8 mouse cellular contexts compared by ENCODE assay signal in the genomic region with DNA sequence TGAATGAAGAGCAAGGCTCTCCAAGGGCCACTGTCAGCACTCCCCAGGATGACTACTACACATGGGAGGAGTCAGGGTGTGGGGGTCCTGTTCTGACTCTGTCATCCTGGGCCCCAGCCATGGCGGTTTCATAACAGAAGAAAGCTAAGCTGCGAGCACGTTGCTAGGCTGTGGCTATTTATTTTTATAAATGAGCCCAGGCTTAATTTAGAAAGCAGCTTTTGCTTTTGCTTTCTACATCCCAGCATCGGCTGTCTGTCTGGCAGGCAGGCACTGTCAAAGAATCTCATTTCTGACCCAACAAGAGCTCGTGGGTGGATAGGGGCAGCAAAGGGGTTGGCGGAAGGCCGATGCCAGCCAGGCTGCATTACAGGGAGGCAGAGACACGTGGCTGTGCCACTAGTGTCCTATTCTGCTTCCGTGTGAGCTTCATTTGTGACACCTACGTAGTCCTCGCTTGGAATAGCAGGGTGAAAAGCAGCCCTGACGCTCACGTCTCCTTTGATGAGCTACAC.
A peak's percentile ranks its signal among the peaks of the same experiment; 100 is the strongest.
DNase-seq lines count a peak whose midpoint lies in the region; ATAC-seq and TF ChIP-seq lines count a peak whose summit lies in the region.

No protein-coding gene starts in this region.

- H3K4me3 ChIP-seq in hindbrain, postnatal 0 days (ENCODE audit: low read length): no peak overlapping the region
- H3K4me3 ChIP-seq in hindbrain, embryonic 11.5 days (ENCODE audit: low read depth, low read length): no peak overlapping the region

- H3K27ac ChIP-seq in hindbrain, postnatal 0 days: no peak overlapping the region
- no peak overlapping the region for H3K27ac ChIP-seq in hindbrain, embryonic 11.5 days (ENCODE audit: low read depth, low read length)

- WGBS in hindbrain, postnatal 0 days: 58% methylated on average over 13 of the region's 13 CpGs
- 82% methylated on average over 13 of the region's 13 CpGs for WGBS in hindbrain, embryonic 11.5 days

- no peak overlapping the region for H3K4me2 ChIP-seq in hindbrain, postnatal 0 days (ENCODE audit: low read depth, low read length)
- no peak overlapping the region for H3K4me2 ChIP-seq in hindbrain, embryonic 11.5 days (replicated peaks; ENCODE audit: low read depth, low read length)

- no peaks in the 10 kb centered on the region for H3K9me3 ChIP-seq in hindbrain, postnatal 0 days (ENCODE audit: low read length)
- H3K9me3 ChIP-seq in hindbrain, embryonic 11.5 days (ENCODE audit: control insufficient read depth, low read length): no peaks in the 10 kb centered on the region

- no peak overlapping the region for H3K9ac ChIP-seq in hindbrain, postnatal 0 days (replicated peaks; ENCODE audit: low read length)
- no peak overlapping the region for H3K9ac ChIP-seq in hindbrain, embryonic 11.5 days (ENCODE audit: low read depth, low read length)

- no peaks in the 10 kb centered on the region for H3K36me3 ChIP-seq in hindbrain, postnatal 0 days (ENCODE audit: insufficient read depth, low read length)
- no peaks in the 10 kb centered on the region for H3K36me3 ChIP-seq in hindbrain, embryonic 11.5 days (ENCODE audit: control insufficient read depth, insufficient read depth, low read length)

- no peak for DNase-seq in hindbrain, postnatal 0 days (ENCODE audit: low spot score)
- DNase-seq in hindbrain, embryonic 11.5 days (ENCODE audit: low spot score): no peak
- peak; percentile 79 to 81 for DNase-seq in gastrocnemius, adult 8-10 months (ENCODE audit: low spot score in 2 of 2)
- peak; percentile 82 for DNase-seq in layer of hippocampus, adult 11-12 months (ENCODE audit: low spot score)
- DNase-seq in lung, postnatal 36 days: peak; percentile 87
- DNase-seq in urinary bladder, postnatal 25 days (ENCODE audit: low spot score): peak; percentile 62
- no peak for DNase-seq in cerebellum, adult 9-10 months

- ATAC-seq in hindbrain, postnatal 0 days: 0 out of 2 replicates have a peak, but pooled peaks have one; percentile 20
- ATAC-seq in hindbrain, embryonic 11.5 days (ENCODE audit: low FRiP score): no peak
- no peak for ATAC-seq in megakaryocyte-erythroid progenitor cell, adult 5-6 weeks (replicated peaks; ENCODE audit: low FRiP score, low TSS enrichment, poor library complexity, severe bottlenecking)

- no peaks in the 10 kb centered on the region for H3K27me3 ChIP-seq in hindbrain, postnatal 0 days (ENCODE audit: insufficient read depth, low read length)
- peaks cover 2% of the 10 kb centered on the region; the same call in 1 of the 2 replicates for H3K27me3 ChIP-seq in hindbrain, embryonic 11.5 days (ENCODE audit: control insufficient read depth, insufficient read depth, low read length)

- no peak for TF ChIP-seq CTCF in hindbrain, postnatal 0 days (IDR thresholded peaks at IDR 0.05; ENCODE audit: low read depth)

- peaks cover 9% of the 10 kb centered on the region; the same call in 1 of the 2 replicates for H3K4me1 ChIP-seq in hindbrain, postnatal 0 days (ENCODE audit: insufficient read depth, low read length)
- 0 out of 2 replicates have a peak, but pooled peaks cover 4% of the 10 kb centered on the region for H3K4me1 ChIP-seq in hindbrain, embryonic 11.5 days (replicated peaks; ENCODE audit: control insufficient read depth, insufficient read depth, low read length)

Comparison
In these comparisons a context has a peak if more than half of its experiments do, and no peak if none do; other contexts are left out.
1. DNase-seq: peak in gastrocnemius, adult 8-10 months (2 of 2), layer of hippocampus, adult 11-12 months (single experiment), lung, postnatal 36 days (single experiment) and urinary bladder, postnatal 25 days (single experiment); none in hindbrain, postnatal 0 days (single experiment), hindbrain, embryonic 11.5 days (single experiment) and cerebellum, adult 9-10 months (single experiment).